Mouse (Mus musculus) left cerebral cortex, postnatal 14 days (tissue): ENCODE measurements at regions not wholly inside any gene's neighbourhood (a gene's known extent, or its start where the extent isn't known, plus 50 kb on each side); places are given as distances from the start of the nearest gene placed in this dataset.

Experiments
- DNase-seq, 2 experiments: peaks; one replicate each; pipeline ENCODE4 v3.0.0; 2021 to 2022; ENCODE audit warnings: low spot score in 2 of 2, mixed read lengths in 1 of 2
- intact Hi-C: fragments of 180-260 bp; cut with DNase I; formaldehyde crosslinking; loops from one replicate; pipeline ENCODE4 v1.15.1; 2025

- DNase-seq: no peak
- intact Hi-C loops: no loop called here
Measured at GRCm38 (mm10) chr5:35165993-35166392, 60.4 kb upstream of the Lrpap1 start.

DNA sequence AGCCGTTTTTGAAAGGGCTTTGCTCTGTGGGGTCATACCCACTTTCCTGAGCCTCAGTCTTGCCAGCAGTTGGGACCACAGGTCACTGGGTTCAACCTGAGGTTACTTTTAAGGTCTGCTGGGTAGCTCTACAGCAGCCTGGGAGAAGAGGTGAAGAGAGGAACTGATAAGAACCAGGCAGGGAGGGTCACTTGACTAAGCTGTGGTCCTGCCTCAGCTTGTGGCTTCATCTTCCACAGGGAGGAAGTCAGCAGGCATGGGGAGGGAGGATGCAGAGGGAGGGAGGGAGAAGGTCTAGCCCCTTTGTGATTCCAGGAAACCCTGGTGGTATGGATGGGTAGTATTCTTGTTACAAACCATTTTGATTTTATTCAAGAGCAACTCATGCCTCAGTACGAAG lies 59.9 kb upstream of the Lrpap1 start:
- no peak for DNase-seq
- intact Hi-C loops: no loop called here

DNA sequence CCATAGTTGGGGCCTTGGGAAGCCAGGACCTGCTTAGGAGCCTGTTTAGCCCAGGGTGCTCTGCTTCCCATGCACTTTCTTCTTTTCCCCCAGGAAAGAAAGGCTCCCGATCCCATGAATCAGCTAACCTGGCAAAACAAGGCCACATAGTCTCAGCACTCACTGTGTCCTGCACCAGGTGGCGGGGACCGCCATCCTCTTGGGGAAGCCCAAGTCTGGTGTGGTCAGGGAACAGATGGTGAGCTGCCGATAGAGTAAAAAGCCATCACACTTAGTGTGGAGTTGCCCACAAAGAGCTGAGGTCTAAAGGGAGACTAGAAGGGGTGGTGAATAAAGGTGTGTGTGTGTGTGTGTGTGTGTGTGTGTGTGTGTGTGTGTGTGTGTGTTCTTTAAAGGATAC lies 57.0 kb upstream of the Lrpap1 start:
- intact Hi-C loops: no loop called here
- no peak for DNase-seq

- no peak for DNase-seq
- intact Hi-C loops: no loop called here
Measured at GRCm38 (mm10) chr5:35162120-35162519, 56.6 kb upstream of the Lrpap1 start.

GRCm38 (mm10) chr5:35160929-35161815 lies 55.6 kb upstream of the Lrpap1 start:
- no peak for DNase-seq
- intact Hi-C loops: no loop called here

DNA sequence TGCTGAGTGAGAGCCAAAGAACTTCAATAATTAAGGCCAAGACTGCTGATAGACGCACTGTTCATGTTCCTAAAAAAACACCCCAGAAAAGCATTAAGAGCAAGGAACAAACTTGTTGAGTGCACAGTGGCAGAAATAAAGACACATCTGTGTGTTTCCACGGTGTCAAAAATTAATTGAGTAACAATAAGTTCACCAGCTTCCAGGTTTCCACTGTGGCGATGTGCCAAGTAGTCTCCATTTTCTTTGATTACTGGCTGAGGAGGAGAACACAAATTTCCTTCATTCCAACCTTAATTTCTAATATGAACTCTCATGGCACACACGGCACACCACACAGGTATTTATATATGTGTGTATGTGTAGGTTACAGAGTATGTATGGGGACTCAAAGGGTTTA lies 54.3 kb upstream of the Lrpap1 start:
- intact Hi-C loops: no loop called here
- DNase-seq: no peak

GRCm38 (mm10) chr5:35159178-35159661 lies 53.7 kb upstream of the Lrpap1 start:
- intact Hi-C loops: no loop called here
- DNase-seq: no peak

- intact Hi-C loops: no loop called here
- DNase-seq: no peak
Measured at GRCm38 (mm10) chr5:35158346-35159047, 52.9 kb upstream of the Lrpap1 start.

- intact Hi-C loops: no loop called here
- DNase-seq: no peak
Measured at GRCm38 (mm10) chr5:35156371-35156770, 50.8 kb upstream of the Lrpap1 start.

DNA sequence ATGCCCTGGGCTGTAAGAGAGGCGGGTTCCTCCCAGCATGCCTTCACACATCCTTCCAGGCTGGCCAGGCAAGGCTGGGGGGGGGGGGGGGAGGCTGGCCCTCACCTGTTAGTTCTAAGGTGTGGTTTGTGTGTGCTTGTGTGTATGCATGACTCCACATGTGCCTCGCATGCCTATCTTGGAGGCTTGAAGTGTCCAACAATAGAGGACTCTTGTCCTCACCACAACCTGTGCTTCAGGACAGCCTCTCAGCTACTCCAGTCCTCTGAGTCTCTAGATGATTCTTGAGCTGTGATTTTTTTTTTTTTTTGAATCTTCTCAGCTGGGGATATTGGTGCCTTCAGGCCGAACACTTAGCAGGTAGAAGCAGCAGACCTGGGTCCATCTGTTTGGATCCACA lies 50.2 kb upstream of the Lrpap1 start:
- DNase-seq: no peak
- intact Hi-C loops: no loop called here
